Mouse (Mus musculus) adipocyte (in vitro differentiated cells): ENCODE results near the gene Zfpl1.

Source experiments
- DNase-seq: peaks from one replicate; pipeline ENCODE4 v3.0.0-alpha.2; 2016; ENCODE audit warnings: low spot score

Zfpl1 gene

DNA sequence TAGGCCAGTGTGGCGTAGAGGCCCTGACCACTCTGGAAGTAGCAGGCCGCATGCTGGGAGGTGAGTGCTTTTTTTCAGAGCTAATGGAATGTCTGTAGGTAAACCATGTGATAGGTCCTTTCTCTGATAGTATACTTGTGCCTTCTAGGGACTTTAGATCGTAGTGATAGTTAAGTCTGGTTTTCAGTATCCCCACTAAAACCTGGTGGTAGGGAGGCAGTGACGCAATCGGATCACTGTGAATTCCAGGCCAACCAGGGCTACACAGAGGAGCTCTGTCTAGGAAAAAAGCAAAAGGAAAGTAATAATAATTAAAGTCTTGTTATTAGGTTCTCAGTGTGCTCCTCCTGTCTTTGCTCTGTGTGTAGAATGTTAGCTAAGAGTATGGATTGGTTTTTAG is 26.2 kb downstream of the Zfpl1 start:
- peak; percentile 33 for DNase-seq

DNA sequence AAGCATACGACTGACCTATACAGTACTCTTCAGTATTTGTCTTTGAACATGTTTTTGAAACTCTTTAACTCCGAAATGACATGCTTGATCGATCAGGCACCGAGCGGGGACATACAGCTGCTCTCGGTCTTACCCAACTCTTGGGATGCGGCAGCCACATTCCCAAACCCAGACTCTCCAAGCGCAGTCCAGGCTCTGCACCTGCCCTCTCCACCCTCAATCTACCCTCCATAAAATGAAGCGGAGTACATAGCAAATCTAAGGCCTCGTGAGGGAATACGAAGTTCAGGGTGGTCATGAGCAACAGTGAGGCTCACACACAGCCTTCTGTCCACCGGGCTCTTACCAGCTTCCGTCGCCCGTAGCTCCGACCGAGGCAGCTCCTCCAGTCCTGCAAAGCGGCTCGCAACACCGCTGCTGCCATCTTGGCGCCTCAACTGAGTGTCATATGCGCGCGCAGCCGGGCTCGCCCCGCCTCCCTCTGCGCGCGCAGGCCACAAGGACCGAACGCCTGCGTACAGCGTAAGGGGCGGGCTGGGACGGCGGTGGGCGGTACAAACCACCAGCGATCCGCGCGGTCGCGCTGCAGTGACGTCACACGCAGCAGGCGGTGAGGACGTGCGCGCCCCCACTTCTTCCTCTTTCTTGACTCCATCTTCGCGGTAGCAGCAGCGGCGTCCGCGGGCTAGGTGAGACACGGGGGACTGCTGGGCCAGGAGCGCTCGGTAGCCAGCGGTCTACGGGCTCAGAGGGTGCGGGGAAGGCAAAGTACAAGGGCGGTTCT is 27.3 kb downstream of the Zfpl1 start, which contains the start of the genes Mrpl49 and Fau:
Gene Mrpl49, minus strand, starts transcription at position 473 of the 784 bp plus-strand sequence.
Gene Fau, plus strand, starts transcription at position 532 of the 784 bp plus-strand sequence.
- DNase-seq = peak; percentile 98

DNA sequence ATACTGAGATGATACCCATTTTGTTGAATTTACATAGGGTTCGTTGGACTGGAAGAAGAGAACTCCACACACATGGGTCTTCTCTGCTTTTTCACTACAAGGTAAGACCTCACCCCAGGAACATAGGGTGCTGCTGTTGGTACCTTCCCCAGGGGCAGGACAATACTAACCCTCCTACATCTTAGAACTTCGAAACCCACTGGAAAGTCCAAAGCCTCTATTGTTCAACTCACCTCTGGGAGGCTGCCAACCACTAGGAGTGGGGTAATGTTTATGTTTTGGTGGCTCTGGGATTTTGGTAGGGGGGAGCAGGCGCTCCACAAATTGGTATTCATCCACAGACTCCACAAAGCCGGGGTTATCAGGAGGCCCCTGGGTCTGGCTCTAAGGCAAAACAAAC is 28.1 kb downstream of the Zfpl1 start:
- DNase-seq = no peak

DNA sequence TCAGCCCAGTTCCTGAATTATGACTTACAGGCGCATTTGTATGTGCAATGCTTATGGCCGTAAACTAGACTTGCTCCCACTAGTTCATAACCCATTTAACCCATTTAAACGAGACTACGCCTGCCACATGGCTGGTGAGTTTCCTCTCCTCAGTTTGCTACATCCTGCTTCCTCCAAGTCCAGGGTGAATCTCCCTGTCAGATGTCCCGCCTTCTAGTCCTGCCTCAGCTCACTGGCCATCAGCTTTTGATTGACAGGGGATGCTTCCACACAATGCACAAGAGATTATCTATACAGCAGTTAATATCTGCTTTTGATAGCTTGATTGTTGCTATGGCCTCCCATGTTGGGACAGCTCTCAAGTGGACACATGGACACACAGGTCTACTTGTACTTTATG is 30.5 kb downstream of the Zfpl1 start:
- DNase-seq = no peak

- DNase-seq = peak; percentile 71
These were observed 32.2 kb downstream of the Zfpl1 start for GRCm38 (mm10) chr19:6052516-6052915.

GRCm38 (mm10) chr19:6048681-6049410 is 35.9 kb downstream of the Zfpl1 start:
- DNase-seq = no peak

DNA sequence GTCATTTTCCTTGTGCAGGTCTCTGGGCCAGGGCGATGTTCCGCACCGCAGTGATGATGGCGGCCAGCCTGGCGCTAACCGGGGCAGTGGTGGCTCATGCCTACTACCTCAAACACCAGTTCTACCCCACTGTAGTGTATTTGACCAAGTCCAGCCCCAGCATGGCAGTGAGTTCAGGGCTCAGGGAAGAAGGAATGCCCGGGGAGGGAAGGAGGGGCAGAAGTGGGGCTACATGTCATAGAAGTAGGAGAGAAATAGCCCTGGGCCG is 36.9 kb downstream of the Zfpl1 start:
- DNase-seq = no peak

DNA sequence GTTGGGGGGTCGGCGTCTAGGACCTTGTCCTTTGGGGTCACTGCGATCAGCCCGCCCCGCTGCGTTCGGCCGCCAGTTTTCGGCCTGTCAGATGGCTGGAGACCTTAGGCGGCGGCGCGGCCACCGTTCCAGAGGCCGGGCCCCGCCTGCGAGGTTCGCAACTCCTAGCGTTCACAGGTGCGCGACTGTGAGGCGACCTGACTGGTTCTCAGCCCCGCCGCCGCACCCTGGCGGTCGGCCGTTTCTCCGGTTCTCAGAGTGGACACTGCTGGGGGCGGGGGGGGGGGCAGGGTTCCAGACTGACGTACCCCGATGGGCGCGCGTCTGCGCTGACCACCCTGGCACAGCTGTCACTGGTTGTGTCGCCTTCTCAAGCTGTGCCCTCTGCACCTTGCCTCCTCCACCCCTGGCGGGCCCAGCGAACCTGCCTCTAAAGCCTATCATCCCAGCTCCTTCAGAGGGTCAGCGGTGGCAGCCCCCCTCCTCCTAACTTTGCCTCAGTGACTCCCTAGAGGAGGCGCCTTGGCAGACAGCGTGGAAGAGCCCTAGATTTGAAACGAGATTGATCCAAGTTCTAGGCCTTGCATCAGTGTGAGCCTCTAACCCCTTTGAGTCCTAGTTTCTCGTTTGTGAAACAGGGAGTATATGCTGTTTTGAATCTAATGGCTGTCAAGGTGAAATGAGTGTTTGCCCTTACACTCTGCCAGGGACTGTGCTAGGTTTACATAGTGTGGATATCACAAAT is 37.4 kb downstream of the Zfpl1 start:
- peak; percentile 42 for DNase-seq

- DNase-seq = peak; percentile 97
These were observed 38.2 kb downstream of the Zfpl1 start, which contains the start of gene Syvn1 for GRCm38 (mm10) chr19:6046294-6047153. Gene Syvn1, plus strand, starts transcription at chr19:6046576.

DNA sequence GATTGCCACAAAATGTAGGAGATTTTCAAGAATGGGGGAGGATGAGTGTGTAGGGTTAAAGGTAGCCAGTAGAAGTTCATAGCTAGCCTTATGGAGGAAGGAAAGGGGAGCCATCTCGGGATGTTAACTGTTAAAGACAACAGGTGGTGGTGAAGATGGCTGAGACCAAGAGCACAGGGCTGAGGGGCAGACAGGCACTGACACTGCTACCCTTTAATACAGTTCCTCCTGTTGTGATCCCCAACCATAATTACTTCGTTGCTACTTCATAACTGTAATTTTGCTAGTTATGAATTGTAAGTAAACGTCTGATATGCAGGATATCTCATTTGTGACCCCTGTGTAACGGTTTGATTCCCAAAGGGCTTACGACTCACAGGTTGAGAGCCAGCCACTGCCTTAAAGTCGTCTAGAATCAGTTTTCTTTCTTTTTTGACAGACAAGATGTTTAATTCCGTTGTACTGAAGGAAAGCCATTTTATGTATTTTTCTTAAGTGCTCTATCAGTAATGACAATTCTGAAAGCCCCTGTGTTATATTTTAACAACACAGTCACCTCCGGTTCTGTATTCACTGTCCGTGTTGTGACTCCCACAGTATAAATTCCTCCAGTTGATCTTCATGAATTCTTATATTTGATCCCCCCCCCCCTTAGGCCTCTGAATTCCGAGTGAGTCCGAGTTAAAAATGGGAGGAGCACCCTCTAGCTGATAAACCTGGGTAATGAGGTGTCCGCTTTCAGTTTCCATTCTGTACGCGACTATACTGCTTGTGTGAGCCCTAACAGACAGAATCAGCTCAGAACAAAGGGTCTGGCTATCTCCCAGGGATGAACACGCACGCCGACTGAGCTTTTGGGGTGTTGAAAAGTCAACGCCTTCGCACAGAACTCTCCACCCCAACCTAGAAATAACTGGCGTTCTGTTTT is 39.1 kb downstream of the Zfpl1 start:
- DNase-seq = peak; percentile 77

DNA sequence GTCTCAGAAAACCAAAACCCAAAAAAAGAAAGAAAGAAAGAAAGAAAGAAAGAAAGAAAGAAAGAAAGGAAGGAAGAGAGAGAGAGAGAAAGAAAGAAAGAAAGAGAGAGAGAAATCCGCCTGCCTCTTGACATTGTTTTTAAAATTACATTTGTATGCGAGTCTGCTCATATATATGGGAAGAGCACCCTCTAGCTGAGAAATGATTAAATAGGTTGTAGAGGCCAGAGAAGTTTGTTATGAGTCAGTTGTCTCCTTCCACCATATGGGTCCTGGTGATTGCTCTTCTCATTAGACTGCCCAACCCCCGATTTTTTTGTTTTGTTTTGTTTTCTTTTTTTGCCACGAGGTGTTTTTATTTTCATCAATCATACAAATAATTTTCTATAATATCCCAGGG is 40.7 kb downstream of the Zfpl1 start:
- peak; percentile 82 for DNase-seq

- no peak for DNase-seq
These were observed 42.5 kb downstream of the Zfpl1 start for GRCm38 (mm10) chr19:6042293-6042692.

DNA sequence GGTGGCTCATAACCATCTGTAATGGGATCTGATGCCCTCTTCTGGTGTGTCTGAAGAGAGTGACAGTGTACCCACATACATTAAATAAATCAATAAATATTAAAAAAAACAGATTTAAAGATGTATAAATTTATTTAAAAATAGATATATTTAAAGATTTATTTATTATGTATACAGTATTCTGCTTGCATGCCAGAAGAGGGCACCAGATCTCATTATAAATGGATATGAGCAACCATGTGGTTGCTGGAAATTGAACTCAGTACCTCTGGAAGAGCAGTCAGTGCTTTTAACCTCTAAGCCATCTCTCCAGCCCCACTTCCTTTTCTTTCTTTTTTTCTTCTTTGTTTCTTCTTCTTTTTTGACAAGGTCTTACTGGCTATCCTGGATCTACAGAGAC is 44.8 kb downstream of the Zfpl1 start:
- no peak for DNase-seq

- no peak for DNase-seq
These were observed 46.4 kb downstream of the Zfpl1 start for GRCm38 (mm10) chr19:6038326-6038725.

DNA sequence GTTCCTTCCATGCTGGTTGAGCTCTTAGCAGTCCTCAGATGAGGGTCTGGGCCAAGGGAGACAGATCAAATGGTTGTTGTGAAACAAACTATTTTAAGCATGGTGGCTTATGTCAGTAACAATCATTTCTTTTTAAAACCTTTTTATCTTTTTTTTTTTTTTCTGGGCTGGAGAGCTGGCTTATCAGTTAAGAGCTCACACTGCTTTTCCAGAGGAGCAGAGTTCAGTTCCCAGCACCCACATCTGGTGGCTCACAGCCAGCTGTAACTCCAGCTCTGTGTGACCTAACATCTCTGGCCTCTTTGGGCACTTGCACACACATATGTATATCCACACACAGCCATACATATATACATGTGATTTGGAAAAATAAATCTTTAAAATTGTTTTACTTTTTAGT is 47.1 kb downstream of the Zfpl1 start:
- DNase-seq = no peak

- peak; percentile 63 for DNase-seq
These were observed 48.7 kb downstream of the Zfpl1 start for GRCm38 (mm10) chr19:6035966-6036585.
